Mouse (Mus musculus) heart, embryonic 14.5 days (tissue): ENCODE data around the gene Map1s. TPM values are rescaled to one million over a fixed set of nuclear protein-coding genes. Genes with fewer than 3 reads are reported as not detected.

Experiments
- ATAC-seq: fragments of 200-750 bp; cut with Nextera tagmentation; 2 replicates; pipeline ENCODE4 v1.8.0; 2017; ENCODE audit warnings: low read depth, moderate TSS enrichment; ENCODE audit not compliant: insufficient number of reproducible peaks, insufficient read depth, low FRiP score
- H3K27ac ChIP-seq, 2 experiments: fragments of 200-500 bp in 1 of 2; fragments of 300-500 bp in 1 of 2; sonication (generic) in 1 of 2; replicated peaks in 1 of 2; 2 replicates each; pipeline ENCODE4 v1.5.1; 2012 to 2014; ENCODE audit warnings: low read depth in 2 of 2, low read length in 2 of 2, control low read depth in 1 of 2, mild to moderate bottlenecking in 1 of 2, mixed read lengths in 1 of 2; ENCODE audit not compliant: control insufficient read depth in 1 of 2, insufficient read depth in 1 of 2
- H3K27me3 ChIP-seq: fragments of 300-500 bp; sonication (generic); 2 replicates; pipeline ENCODE4 v1.6.1; 2014; ENCODE audit warnings: mild to moderate bottlenecking, low read length, control low read depth; ENCODE audit not compliant: control insufficient read depth, insufficient read depth
- H3K36me3 ChIP-seq: fragments of 300-500 bp; sonication (generic); 2 replicates; pipeline ENCODE4 v1.6.1; 2014; ENCODE audit warnings: mild to moderate bottlenecking, control low read depth, low read length, mixed read lengths; ENCODE audit not compliant: control insufficient read depth, insufficient read depth
- H3K4me1 ChIP-seq, 2 experiments: fragments of 200-500 bp in 1 of 2; fragments of 300-500 bp in 1 of 2; sonication (generic) in 1 of 2; 2 replicates each; pipeline ENCODE4 v1.6.1; 2012 to 2014; ENCODE audit warnings: low read length in 2 of 2, control low read depth in 1 of 2, mixed read lengths in 1 of 2; ENCODE audit not compliant: control insufficient read depth in 2 of 2, insufficient read depth in 2 of 2
- H3K4me2 ChIP-seq: fragments of 300-500 bp; sonication (generic); 2 replicates; pipeline ENCODE4 v1.6.1; 2014; ENCODE audit warnings: mild to moderate bottlenecking, low read length
- H3K4me3 ChIP-seq, 2 experiments: fragments of 200-500 bp in 1 of 2; fragments of 300-500 bp in 1 of 2; sonication (generic) in 1 of 2; 2 replicates each; pipeline ENCODE4 v1.5.1; 2012 to 2014; ENCODE audit warnings: low read length in 2 of 2, mild to moderate bottlenecking in 2 of 2, control low read depth in 1 of 2, low read depth in 1 of 2, moderate library complexity in 1 of 2; ENCODE audit not compliant: control insufficient read depth in 1 of 2, insufficient read depth in 1 of 2
- H3K9ac ChIP-seq: fragments of 300-500 bp; sonication (generic); 2 replicates; pipeline ENCODE4 v1.6.1; 2014; ENCODE audit warnings: mild to moderate bottlenecking, low read length
- H3K9me3 ChIP-seq: fragments of 300-500 bp; sonication (generic); 2 replicates; pipeline ENCODE4 v1.6.1; 2016; ENCODE audit warnings: low read length, control low read depth; ENCODE audit not compliant: control insufficient read depth
- WGBS: fragments of 180-500 bp; shearing (Covaris S2); extraction: QIAGEN DNeasy Blood & Tissue Kit; methylation state at CpG from one replicate; pipeline ENCODE4 v1.1.7; 2014; 5-methylcytosine and 5-hydroxymethylcytosine counted together
- microRNA counts: library from miRNA; unstranded; fragments of <30 nt; microRNA quantifications from one replicate; lab custom pipeline; 2016
- microRNA-seq: library from miRNA; unstranded; fragments of <30 nt; microRNA quantifications from one replicate; pipeline ENCODE4, GENCODE M21; 2016
- polyA plus RNA-seq: library from polyadenylated mRNA; unstranded; fragments of >200 nt; fragmentation: Nextera tagmentation; extraction: Ambion mirVana; gene quantifications from 2 replicates; pipeline ENCODE4 v1.2.1, GENCODE M21; 2014

The Map1s gene
- polyA plus RNA-seq, 1 experiment from 2014 or later: 29.9 TPM

GRCm38 (mm10) chr8:70964159-70964558, 58.4 kb downstream of the Map1s start:
- ATAC-seq: no peak
- Histone ChIP-seq H3K4me2 (no peak overlapping the region), H3K4me3 (no peak overlapping the region), H3K27ac (no peak overlapping the region), H3K9me3 (no peaks in the 10 kb centered on the region), H3K4me1 (no peaks in the 10 kb centered on the region), H3K36me3 (no peaks in the 10 kb centered on the region), H3K9ac (no peak overlapping the region), H3K27me3 (no peaks in the 10 kb centered on the region)
- WGBS: 5% methylated on average over 3 of the region's 3 CpGs

- Histone ChIP-seq H3K9me3 (no peaks in the 10 kb centered on the region), H3K27me3 (no peaks in the 10 kb centered on the region), H3K27ac (no peak overlapping the region), H3K4me1 (no peaks in the 10 kb centered on the region), H3K4me3 (no peak overlapping the region), H3K36me3 (no peaks in the 10 kb centered on the region), H3K9ac (no peak overlapping the region), H3K4me2 (no peak overlapping the region)
- ATAC-seq: no peak
These were observed 59.1 kb downstream of the Map1s start for GRCm38 (mm10) chr8:70964861-70965260.

MicroRNA genes within 50 kb of the gene (microRNA counts, 519-probe panel; counts per million panel counts)
- 322 counts per million, percentile 70 among the panel's probes with 10 or more counts for microRNA mmu-miR-1969 (lab: Ali Mortazavi, UCI)

Small RNA genes lying within 50 kb of the gene (microRNA-seq; reads per million reads assigned to microRNA genes)
- gene Mir1969 (2.5 reads per million), gene Mir7067 (not detected)

Other genes starting within 250 kb of the Map1s start
- 39.7 and 46.6 TPM in 2 replicates for gene Pgpep1, start 245.5 kb upstream of the Map1s start, polyA plus RNA-seq
- 316 and 334 TPM in 2 replicates for gene Lsm4, start 232.7 kb upstream of the Map1s start, polyA plus RNA-seq
- gene Jund, start 207.0 kb upstream of the Map1s start, polyA plus RNA-seq: 122 and 137 TPM in 2 replicates
- gene Iqcn, start 202.5 kb upstream of the Map1s start, polyA plus RNA-seq: not detected in 2 replicates
- gene Gm3336, start 187.4 kb upstream of the Map1s start, polyA plus RNA-seq: not detected in 2 replicates
- 0.08 and 0.23 TPM in 2 replicates for gene Pde4c, start 182.2 kb upstream of the Map1s start, polyA plus RNA-seq
- 24.1 and 25.7 TPM in 2 replicates for gene Rab3a, start 151.3 kb upstream of the Map1s start, polyA plus RNA-seq
- gene Mpv17l2, start 145.0 kb upstream of the Map1s start, polyA plus RNA-seq: 44.0 and 47.4 TPM in 2 replicates
- gene Pik3r2, start 129.2 kb upstream of the Map1s start, polyA plus RNA-seq: 23.1 and 26.7 TPM in 2 replicates
- gene Mast3, start 100.9 kb upstream of the Map1s start, polyA plus RNA-seq: 6.7 and 9.4 TPM in 2 replicates
- gene Il12rb1, start 97.5 kb upstream of the Map1s start, polyA plus RNA-seq: 0.09 TPM in 1 of 2 replicates, not detected in the other
- 2.5 and 2.8 TPM in 2 replicates for gene Arrdc2, start 66.2 kb upstream of the Map1s start, polyA plus RNA-seq
- 1.8 and 2.2 TPM in 2 replicates for gene Kcnn1, start 42.7 kb upstream of the Map1s start, polyA plus RNA-seq
- 78.5 and 78.7 TPM in 2 replicates for gene Ccdc124, start 32.0 kb upstream of the Map1s start, polyA plus RNA-seq
- not detected in 2 replicates for gene Slc5a5, start 13.2 kb upstream of the Map1s start, polyA plus RNA-seq
- 3,308 and 3,796 TPM in 2 replicates for gene Rpl18a, start 8.5 kb upstream of the Map1s start, polyA plus RNA-seq